Mouse (Mus musculus) cerebellum, adult 2 months (tissue): ENCODE measurements at regions not wholly inside any gene's neighbourhood (a gene's known extent, or its start where the extent isn't known, plus 50 kb on each side); places are given as distances from the start of the nearest gene placed in this dataset.

Experiments used
- CTCF ChIP-seq: fragments of 200-500 bp; IDR thresholded peaks from 2 replicates; pipeline ENCODE4 v1.5.1; 2011; ENCODE audit warnings: low read depth, mild to moderate bottlenecking, control low read depth, low read length, moderate library complexity, borderline replicate concordance; ENCODE audit not compliant: insufficient read depth
- POLR2A ChIP-seq: fragments of 200-500 bp; IDR thresholded peaks from 2 replicates; pipeline ENCODE4 v1.6.1; 2011; ENCODE audit warnings: low read length, control low read depth, borderline replicate concordance; ENCODE audit not compliant: insufficient read depth

DNA sequence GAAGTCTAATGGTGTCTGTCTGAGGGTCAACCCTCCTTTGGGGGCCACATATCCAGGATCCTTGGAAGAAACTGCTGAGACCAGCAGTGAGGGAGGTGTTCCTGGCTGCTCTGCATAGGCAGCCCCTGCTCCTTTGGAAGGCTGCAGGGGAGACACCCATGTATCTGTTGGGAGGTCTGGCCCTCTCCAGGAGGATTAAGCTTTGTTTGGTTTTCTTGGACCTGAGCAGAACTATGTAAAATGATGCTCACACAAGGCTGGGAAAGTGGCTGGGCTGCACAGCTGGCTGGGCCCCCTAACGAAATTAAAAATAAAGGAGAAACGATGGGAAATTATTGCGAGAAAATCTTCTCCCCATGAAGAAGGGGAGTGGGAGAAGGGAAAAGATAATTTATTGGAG lies 104.2 kb downstream of the Edn3 start:
- TF ChIP-seq POLR2A (no peak), CTCF (no peak)
